In the genomic region with DNA sequence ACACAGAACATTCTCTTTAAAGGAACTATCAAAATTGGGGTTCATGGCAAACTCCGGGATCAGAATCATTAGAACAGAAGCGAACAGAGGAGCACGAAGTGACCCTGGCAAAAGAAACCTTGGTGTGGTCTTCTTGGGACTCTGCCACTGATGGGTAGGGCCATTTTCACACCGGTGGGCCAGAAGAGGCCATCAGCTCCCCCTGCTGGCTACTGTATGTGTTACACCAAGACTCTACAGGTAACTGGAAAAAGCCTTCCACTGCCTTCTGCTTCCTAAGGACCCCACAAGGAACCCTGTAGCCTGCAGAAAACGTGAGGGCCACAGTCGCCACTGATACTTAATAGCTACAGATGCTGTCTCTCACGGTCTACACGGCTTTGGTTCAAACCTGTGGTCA, we compare ENCODE assay signal across 9 mouse cellular contexts. TPM values are rescaled to one million over a fixed set of nuclear protein-coding genes. Genes with fewer than 3 reads are reported as not detected.
DNase-seq lines count a peak whose midpoint lies in the region; ATAC-seq and TF ChIP-seq lines count a peak whose summit lies in the region.
"Had no signal": no experiment of that assay in that cellular context is flagged by ENCODE, and none has a peak within 500 bp of the region (broad histone marks: within the 10 kb centered on the region; RNA-seq: fewer than 3 reads in every experiment).

No protein-coding gene starts in this region.

- no peaks in the 10 kb centered on the region for H3K36me3 ChIP-seq in kidney, embryonic 16.5 days (ENCODE audit: insufficient read depth, low read length)
- no peaks in the 10 kb centered on the region for H3K36me3 ChIP-seq in MEL (ENCODE audit: control insufficient read depth in 1 of 2, insufficient read depth in 2 of 2, low read length in 2 of 2)
- H3K36me3 ChIP-seq: lung, embryonic 15.5 days had no signal

- 57% methylated on average over 8 of the region's 8 CpGs for WGBS in kidney, embryonic 16.5 days

- no peaks in the 10 kb centered on the region for H3K79me2 ChIP-seq in MEL (ENCODE audit: control insufficient read depth, insufficient read depth, low read length, poor library complexity)

- H3K4me1 ChIP-seq in kidney, embryonic 16.5 days (ENCODE audit: insufficient read depth, low read length), result peaks cover 7% of the 10 kb centered on the region; the same call in 1 of the 2 replicates
- H3K4me1 ChIP-seq in MEL (ENCODE audit: control insufficient read depth in 1 of 2, insufficient read depth in 2 of 2, low read length in 2 of 2), result no peaks in the 10 kb centered on the region

- H3K9ac ChIP-seq in kidney, embryonic 16.5 days (replicated peaks; ENCODE audit: low read length), result no peak overlapping the region
- no peak overlapping the region for H3K9ac ChIP-seq in MEL (ENCODE audit: control insufficient read depth, low read depth, low read length, poor library complexity, severe bottlenecking)
- H3K9ac ChIP-seq: lung, embryonic 15.5 days had no signal

- H3K4me3 ChIP-seq in kidney, embryonic 16.5 days (ENCODE audit: low read length), result no peak overlapping the region
- no peak overlapping the region for H3K4me3 ChIP-seq in MEL (ENCODE audit: control insufficient read depth in 1 of 2, insufficient read depth in 1 of 2, low read depth in 2 of 2, low read length in 2 of 2)
- H3K4me3 ChIP-seq: lung, embryonic 15.5 days had no signal

- TF ChIP-seq EP300 in MEL (IDR thresholded peaks at IDR 0.05; ENCODE audit: low read depth in 1 of 2, low read length in 2 of 2), result no peak

- peak; percentile 63 for DNase-seq in adrenal gland, postnatal 10 days
- DNase-seq in adrenal gland, adult 8-10 months, result no peak
- DNase-seq in kidney, postnatal 14 days, result peak; percentile 58
- peak; percentile 46 for DNase-seq in MEL (ENCODE audit: low read depth, low spot score)
- DNase-seq in kidney, postnatal 36 days, result peak; percentile 43 to 77
- peak; percentile 13 for DNase-seq in spleen, adult 12 weeks (ENCODE audit: low spot score)
- DNase-seq in urinary bladder, postnatal 36 days (ENCODE audit: low spot score in 2 of 2), result no peak

- H3K27me3 ChIP-seq in kidney, embryonic 16.5 days (ENCODE audit: insufficient read depth, low read length), result no peaks in the 10 kb centered on the region
- peaks cover 2 to 4% of the 10 kb centered on the region in 2 experiments; a peak in 2 of 4 replicates for H3K27me3 ChIP-seq in MEL (ENCODE audit: control insufficient read depth in 1 of 2, insufficient read depth in 2 of 2, low read length in 2 of 2)
- H3K27me3 ChIP-seq: lung, embryonic 15.5 days had no signal

- TF ChIP-seq RAD21 in MEL (IDR thresholded peaks at IDR 0.05; ENCODE audit: low read depth, low read length), result peak; percentile 39

- ATAC-seq in kidney, embryonic 16.5 days (ENCODE audit: low FRiP score, low TSS enrichment), result no peak

- TF ChIP-seq POLR2A in MEL (IDR thresholded peaks at IDR 0.05; ENCODE audit: control insufficient read depth in 1 of 2, insufficient read depth in 1 of 2, low read depth in 1 of 2, low read length in 2 of 2, poor library complexity in 1 of 2), result no peak

- no peak overlapping the region for H3K27ac ChIP-seq in kidney, embryonic 16.5 days (ENCODE audit: low read length)
- H3K27ac ChIP-seq in MEL (ENCODE audit: control insufficient read depth, low read depth, low read length), result no peak overlapping the region
- H3K27ac ChIP-seq: lung, embryonic 15.5 days had no signal

- H3K4me2 ChIP-seq in kidney, embryonic 16.5 days (replicated peaks; ENCODE audit: low read depth, low read length), result no peak overlapping the region
- H3K4me2 ChIP-seq: lung, embryonic 15.5 days had no signal

- peak; percentile 76 to 83 (median 78) for TF ChIP-seq CTCF in MEL (IDR thresholded peaks at IDR 0.05 in 2 of 3, conservative IDR thresholded peaks at IDR 0.05 in 1 of 3; ENCODE audit: control insufficient read depth in 1 of 3, insufficient read depth in 1 of 3, low read depth in 2 of 3, low read length in 3 of 3, poor library complexity in 1 of 3, severe bottlenecking in 1 of 3)

- H3K9me3 ChIP-seq in kidney, embryonic 16.5 days (ENCODE audit: low read length), result no peaks in the 10 kb centered on the region
- no peaks in the 10 kb centered on the region for H3K9me3 ChIP-seq in MEL (replicated peaks; ENCODE audit: insufficient read depth, low read length)
- H3K9me3 ChIP-seq: lung, embryonic 15.5 days had no signal

TF ChIP-seq in MEL, 35 proteins besides CTCF, POLR2A, EP300 and RAD21:
- TF ChIP-seq SMC3 (IDR thresholded peaks at IDR 0.05; ENCODE audit: low read depth, low read length) (peak; percentile 53), USF1 (IDR thresholded peaks at IDR 0.05; ENCODE audit: low read depth, low read length) (no peak)

RNA-seq across cellular contexts. Expression of a gene that starts 25.2 kb away (rescaled TPM):
- 10 to 100 TPM; 10.9 to 13.5 TPM for total RNA-seq in adrenal gland, postnatal 10 days (2021)
- 10 to 100 TPM in 3 of 4 experiments, 1 to 10 TPM in 1; 9.8 to 14.4 (median 11.5) TPM for total RNA-seq in adrenal gland, adult 8-10 months (2022)
- 17.3 and 19.0 TPM in 2 replicates for polyA plus RNA-seq in kidney, embryonic 16.5 days (2015; fragmentation: Nextera tagmentation; extraction: Ambion mirVana)
- not detected in 2 replicates for total RNA-seq in MEL (2012; rRNA removed)
- under 1 TPM in 1 of 2 experiments, not detected in 1; 0.06 TPM for polyA plus RNA-seq in MEL (2012; ENCODE audit: insufficient read depth in 1 of 2, insufficient read length in 2 of 2, low read depth in 1 of 2, low replicate concordance in 2 of 2, missing spikeins in 1 of 2)

Comparison
In these comparisons a context has a peak if more than half of its experiments do, and no peak if none do; other contexts are left out.
1. DNase-seq: peak in adrenal gland, postnatal 10 days (single experiment), kidney, postnatal 14 days (single experiment), MEL (single experiment), kidney, postnatal 36 days (2 of 2) and spleen, adult 12 weeks (single experiment); none in adrenal gland, adult 8-10 months (single experiment) and urinary bladder, postnatal 36 days (0 of 2).
2. RNA of a gene that starts 25.2 kb away (total RNA-seq): 10.9 to 13.5 TPM in adrenal gland, postnatal 10 days and 9.8 to 14.4 TPM in adrenal gland, adult 8-10 months; not detected in MEL; every median in the first group is over 10 times any median in the second.